Mouse (Mus musculus): ENCODE data around the gene Cenpj.

Gene Cenpj

GRCm38 (mm10) chr14:56575416-56575815 is at the start of gene Cenpj, which contains the start of gene Parp4:
Gene Cenpj, minus strand, starts transcription at chr14:56575425.
Gene Parp4, plus strand, starts transcription at chr14:56575619.
- in situ Hi-C loops (cut with MboI; ENCODE audit: unreplicated experiment in 2 of 2), result no loop called here

DNA sequence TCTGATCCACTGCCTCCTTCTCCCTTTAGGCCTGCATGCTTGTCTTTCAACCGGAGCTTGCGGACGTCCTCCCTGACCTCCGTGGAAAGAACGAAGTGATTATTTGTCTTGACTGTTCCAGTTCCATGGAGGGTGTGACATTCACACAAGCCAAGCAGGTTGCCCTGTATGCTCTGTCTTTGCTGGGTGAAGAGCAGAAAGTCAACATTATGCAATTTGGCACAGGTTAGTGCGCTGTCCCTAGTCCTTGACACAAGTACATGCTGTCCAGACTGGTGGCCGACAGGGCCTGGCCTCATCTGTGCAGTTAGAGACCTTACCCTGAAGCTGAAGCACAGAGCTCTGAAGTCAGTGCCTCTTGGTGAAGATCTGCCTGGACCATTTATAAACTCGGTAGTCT is 45.2 kb upstream of the Cenpj start:
- in situ Hi-C loops (cut with MboI; ENCODE audit: unreplicated experiment in 2 of 2), result loop anchor here in 1 of 2 experiments (25.0 kb wide), 1 partner anchor 233 kb away; no protein-coding TSS in a partner anchor

DNA sequence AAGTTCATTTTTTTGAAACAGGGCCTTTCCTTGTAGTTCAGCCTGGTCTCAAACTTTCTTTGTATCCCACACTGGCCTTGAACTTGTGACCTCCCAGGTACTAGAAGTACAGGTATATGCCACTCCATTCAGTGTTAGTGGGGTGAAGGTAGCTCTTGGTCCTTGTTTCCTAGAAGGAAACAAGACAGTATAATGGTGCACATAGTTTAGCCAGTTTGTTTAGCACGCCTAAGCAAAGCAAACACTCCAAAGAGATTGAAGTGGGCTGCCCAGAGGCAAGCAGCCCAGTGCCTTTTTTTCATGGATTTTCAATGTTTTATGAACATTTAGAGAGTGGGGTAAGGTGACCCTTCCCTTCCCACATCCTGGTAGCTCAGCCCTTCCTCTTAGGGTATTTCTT is 42.2 kb upstream of the Cenpj start:
- in situ Hi-C loops (cut with MboI; ENCODE audit: unreplicated experiment in 2 of 2), result loop anchor here in 1 of 2 experiments (25.0 kb wide), 1 partner anchor 230 kb away; no protein-coding TSS in a partner anchor

DNA sequence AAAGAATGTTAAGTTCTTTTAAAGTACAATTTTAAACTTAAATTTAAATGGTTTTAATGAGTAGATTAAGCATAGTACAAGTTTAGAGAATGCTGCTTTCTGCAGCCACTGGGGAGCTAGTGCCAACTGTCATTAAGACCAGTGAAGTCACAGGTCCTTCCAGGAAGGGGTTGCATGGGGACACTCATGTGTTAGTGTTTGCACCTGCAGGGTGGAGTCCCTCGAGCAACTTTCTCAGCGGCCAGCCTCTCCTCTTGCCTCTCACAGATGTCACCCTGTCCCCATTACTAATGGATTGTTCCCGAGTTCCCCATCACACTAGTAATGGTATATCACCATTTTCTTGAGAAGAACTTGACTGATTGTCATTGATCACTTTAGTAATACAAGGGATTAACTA is 38.0 kb upstream of the Cenpj start:
- in situ Hi-C loops (cut with MboI; ENCODE audit: unreplicated experiment in 2 of 2), result loop anchor here in 1 of 2 experiments (25.0 kb wide), 1 partner anchor 226 kb away; no protein-coding TSS in a partner anchor

- in situ Hi-C loops (cut with MboI; ENCODE audit: unreplicated experiment in 2 of 2), result loop anchor here in 1 of 2 experiments (25.0 kb wide), 1 partner anchor 218 kb away; no protein-coding TSS in a partner anchor
Measured at GRCm38 (mm10) chr14:56605136-56605535, 29.9 kb upstream of the Cenpj start.

DNA sequence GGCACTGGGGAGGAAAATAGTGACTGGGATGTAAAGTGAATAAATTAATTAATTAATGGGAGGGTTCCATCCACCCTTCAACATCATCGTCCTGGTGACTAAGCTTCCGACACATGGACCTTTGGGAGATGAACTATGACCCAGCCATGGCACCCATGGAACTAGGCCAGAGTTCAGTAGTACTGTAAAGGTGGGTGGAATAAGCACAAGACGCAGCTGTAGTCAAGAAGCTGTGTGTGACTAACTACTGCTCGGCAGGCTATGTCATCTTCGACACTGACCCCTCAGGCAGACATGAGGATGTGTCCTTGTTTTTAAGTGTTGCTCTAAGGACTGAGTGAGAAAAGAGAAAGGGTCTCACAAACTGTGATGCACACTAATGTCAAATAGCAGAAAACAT is 29.2 kb upstream of the Cenpj start:
- in situ Hi-C loops (cut with MboI; ENCODE audit: unreplicated experiment in 2 of 2), result loop anchor here in 1 of 2 experiments (25.0 kb wide), 1 partner anchor 217 kb away; no protein-coding TSS in a partner anchor

DNA sequence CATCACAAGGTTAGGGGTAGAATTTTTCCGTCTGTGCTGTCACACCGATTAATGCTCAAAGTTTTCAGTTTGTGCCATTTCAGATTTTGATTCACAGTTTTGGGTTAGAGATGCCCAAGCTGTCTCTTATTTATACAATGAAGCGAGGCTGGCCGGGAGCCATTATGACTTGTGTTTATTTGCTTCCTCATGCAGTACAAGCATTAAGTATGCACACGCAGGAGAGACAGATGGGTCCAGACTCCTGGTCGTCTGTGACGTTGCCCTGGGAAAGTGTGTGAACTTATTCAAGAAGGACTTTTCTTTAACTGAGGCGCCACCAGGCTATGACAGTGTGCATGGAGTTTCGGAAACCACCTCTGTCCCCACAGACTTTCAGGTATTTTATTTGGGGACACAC is 26.8 kb upstream of the Cenpj start:
- in situ Hi-C loops (cut with MboI; ENCODE audit: unreplicated experiment in 2 of 2), result loop anchor here in 1 of 2 experiments (25.0 kb wide), 1 partner anchor 215 kb away; no protein-coding TSS in a partner anchor

GRCm38 (mm10) chr14:56598759-56599158 is 23.5 kb upstream of the Cenpj start:
- in situ Hi-C loops (cut with MboI; ENCODE audit: unreplicated experiment in 2 of 2), result loop anchor here (5.0 to 10.0 kb wide), 4 partner anchors 194 to 469 kb away; no protein-coding TSS in a partner anchor

GRCm38 (mm10) chr14:56594811-56595210 is 19.6 kb upstream of the Cenpj start:
- in situ Hi-C loops (cut with MboI; ENCODE audit: unreplicated experiment in 2 of 2), result loop anchor here (5.0 to 10.0 kb wide), 4 partner anchors 197 to 472 kb away; no protein-coding TSS in a partner anchor

GRCm38 (mm10) chr14:56592191-56592590 is 17.0 kb upstream of the Cenpj start:
- in situ Hi-C loops (cut with MboI; ENCODE audit: unreplicated experiment in 2 of 2), result loop anchor here (10.0 kb wide), 2 partner anchors 323 to 473 kb away; no protein-coding TSS in a partner anchor

- in situ Hi-C loops (cut with MboI; ENCODE audit: unreplicated experiment in 2 of 2), result no loop called here
Measured at GRCm38 (mm10) chr14:56582294-56582693, 7.1 kb upstream of the Cenpj start.

DNA sequence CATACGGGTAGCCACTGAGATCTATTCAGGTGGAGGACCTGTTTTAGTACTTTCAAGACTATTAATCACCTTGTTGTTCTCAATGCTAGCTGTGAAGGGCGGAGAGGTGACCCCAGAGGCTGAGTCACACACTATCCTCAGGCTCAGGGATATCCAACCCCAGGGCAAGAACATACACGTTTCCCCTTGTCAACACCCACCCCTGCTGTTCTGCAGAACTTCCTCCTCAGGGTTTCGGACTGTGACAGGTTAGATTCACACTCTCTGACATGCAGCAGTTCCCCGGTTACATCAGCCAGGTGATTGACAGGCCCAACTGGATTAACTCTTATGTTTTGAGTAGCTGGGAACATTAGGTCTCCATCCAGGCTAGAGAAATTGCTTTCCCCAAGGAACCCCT is 5.9 kb upstream of the Cenpj start:
- in situ Hi-C loops (cut with MboI; ENCODE audit: unreplicated experiment in 2 of 2), result no loop called here

DNA sequence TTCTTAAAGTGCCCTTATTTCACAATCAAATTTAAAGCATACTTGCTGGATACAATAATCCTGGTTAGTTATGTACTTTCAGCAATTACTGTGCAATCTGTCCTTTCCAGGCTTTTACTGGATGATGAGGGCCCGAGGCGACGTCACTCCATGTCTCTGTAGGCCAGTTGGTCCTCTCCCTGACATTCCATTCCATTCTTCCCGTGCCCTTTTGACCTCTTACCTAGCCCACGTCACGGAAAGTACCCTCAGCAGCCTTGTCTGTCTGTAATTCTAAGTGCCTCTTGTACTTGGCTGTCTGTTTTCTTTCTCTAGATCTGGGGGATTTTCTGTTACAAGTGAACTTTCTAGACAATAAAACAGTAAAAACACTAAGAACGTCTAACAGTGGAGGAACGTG is 3.8 kb upstream of the Cenpj start:
- in situ Hi-C loops (cut with MboI; ENCODE audit: unreplicated experiment in 2 of 2), result no loop called here

DNA sequence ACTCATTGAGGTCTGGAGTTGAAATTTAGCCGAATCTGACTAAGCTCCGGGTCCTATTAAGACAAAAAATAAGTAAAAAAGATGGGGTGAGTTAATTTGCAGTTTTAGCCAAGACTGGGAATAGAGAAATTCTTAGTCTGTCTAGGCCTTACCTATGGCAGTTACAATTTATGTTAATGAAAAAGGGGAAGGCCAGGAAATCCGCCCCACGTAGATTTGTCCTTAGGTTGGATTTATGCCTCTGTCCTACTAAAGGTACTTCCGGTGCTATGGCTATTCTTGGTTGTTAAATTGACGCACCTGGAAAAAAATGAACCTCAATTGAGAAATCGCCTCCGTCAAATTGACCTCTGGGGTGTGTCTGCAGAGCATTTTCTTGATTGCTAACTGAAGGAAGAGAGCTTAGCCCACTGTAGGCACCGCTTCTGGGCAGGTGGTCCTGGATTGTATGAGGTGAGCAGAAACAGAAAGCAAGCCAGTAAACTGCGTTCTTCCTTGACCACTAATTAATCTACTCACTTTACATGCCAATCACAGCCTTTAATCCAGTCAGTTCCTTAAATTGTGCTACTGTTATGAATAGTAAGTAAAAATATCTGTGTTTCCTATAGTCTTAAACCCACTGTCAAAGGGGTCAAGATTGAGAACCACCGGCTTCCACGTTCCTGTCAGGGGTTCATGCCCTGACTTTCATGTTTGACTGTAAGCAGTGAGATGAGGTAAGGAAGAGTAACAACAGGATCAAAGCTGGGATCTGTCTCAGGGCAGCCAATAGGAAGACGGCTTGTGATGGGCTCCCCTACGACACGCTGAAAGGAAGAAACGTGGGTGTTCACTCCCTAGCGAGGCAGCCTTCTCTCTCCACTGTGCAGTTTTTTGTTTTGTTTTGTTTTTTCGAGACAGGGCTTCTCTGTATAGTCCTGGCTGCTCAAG is 1.0 kb upstream of the Cenpj start:
- in situ Hi-C loops (cut with MboI; ENCODE audit: unreplicated experiment in 2 of 2), result no loop called here

DNA sequence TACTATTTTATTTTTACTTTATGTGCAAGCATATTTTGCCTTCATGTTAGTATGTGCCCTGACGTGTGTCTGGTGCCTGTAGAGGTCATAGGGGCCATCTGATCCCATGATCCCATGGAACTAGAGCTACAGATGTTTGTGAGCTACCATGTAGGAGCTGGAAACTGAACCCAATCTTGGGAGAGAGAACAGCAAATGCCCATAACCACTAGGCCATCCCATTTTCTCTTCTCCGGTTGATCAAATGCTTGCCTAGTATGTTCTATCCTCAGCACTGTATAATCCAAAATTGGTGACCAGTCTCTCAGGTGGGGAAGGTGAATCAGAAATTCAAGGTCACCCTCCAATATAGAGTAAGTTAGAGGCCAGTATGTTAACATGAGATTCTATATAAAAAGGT is 2.7 kb downstream of the Cenpj start:
- in situ Hi-C loops (cut with MboI; ENCODE audit: unreplicated experiment in 2 of 2), result no loop called here

- in situ Hi-C loops (cut with MboI; ENCODE audit: unreplicated experiment in 2 of 2), result no loop called here
Measured at GRCm38 (mm10) chr14:56571310-56572093, 3.7 kb downstream of the Cenpj start.

DNA sequence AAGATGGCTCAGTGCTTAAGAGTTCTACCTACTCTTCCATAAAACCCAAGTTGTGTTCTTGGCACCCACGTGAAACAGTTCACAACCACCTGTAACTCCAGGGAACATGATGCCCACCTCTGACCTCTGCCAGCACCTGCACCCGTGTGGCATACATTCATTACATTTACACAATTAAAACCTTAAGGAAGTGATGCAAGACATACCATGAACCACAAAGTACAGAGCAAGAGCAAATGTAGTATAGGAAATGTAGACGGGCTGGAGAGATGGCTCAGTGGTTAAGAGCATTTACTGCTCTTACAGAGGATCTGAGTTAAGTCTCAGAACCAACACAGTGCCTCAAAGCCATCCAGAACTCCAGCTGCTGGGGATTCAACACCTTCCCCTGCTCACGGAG is 6.2 kb downstream of the Cenpj start:
- in situ Hi-C loops (cut with MboI; ENCODE audit: unreplicated experiment in 2 of 2), result no loop called here

GRCm38 (mm10) chr14:56567476-56567875 is 7.7 kb downstream of the Cenpj start:
- in situ Hi-C loops (cut with MboI; ENCODE audit: unreplicated experiment in 2 of 2), result no loop called here

DNA sequence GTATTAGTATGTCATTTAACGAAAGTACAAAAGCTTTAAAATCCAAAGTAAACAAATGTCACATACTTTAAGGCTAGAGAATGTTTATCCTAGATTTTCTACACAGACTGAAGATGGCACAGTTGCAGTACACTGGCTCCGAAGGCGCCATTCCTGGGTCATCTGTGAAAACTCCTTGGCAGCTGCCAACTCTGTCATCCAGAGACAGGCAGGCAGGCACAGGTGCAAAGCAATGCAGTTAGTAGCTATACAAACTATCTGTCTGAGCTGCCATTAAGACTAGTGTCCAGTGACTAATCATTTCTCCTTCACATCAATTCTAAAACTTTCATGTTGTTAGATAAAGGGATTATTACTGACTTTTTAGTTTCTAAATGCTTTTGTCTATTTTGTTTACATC is 16.1 kb downstream of the Cenpj start:
- in situ Hi-C loops (cut with MboI; ENCODE audit: unreplicated experiment in 2 of 2), result no loop called here

- in situ Hi-C loops (cut with MboI; ENCODE audit: unreplicated experiment in 2 of 2), result no loop called here
Measured at GRCm38 (mm10) chr14:56554716-56555115, 20.5 kb downstream of the Cenpj start.

GRCm38 (mm10) chr14:56553331-56553730 is 21.9 kb downstream of the Cenpj start:
- in situ Hi-C loops (cut with MboI; ENCODE audit: unreplicated experiment in 2 of 2), result no loop called here

Measured in v-Abl transformed pro-B cells (cell line).